Mouse (Mus musculus) kidney, postnatal 25 days (tissue): ENCODE measurements around the gene Cyp8b1.
A peak's percentile ranks its signal among the peaks of the same experiment; 100 is the strongest.

Source experiments
- DNase-seq, 2 experiments: peaks; one replicate each; pipeline ENCODE4 v3.0.0; 2021; ENCODE audit warnings: mixed read lengths in 2 of 2

The Cyp8b1 gene

DNA sequence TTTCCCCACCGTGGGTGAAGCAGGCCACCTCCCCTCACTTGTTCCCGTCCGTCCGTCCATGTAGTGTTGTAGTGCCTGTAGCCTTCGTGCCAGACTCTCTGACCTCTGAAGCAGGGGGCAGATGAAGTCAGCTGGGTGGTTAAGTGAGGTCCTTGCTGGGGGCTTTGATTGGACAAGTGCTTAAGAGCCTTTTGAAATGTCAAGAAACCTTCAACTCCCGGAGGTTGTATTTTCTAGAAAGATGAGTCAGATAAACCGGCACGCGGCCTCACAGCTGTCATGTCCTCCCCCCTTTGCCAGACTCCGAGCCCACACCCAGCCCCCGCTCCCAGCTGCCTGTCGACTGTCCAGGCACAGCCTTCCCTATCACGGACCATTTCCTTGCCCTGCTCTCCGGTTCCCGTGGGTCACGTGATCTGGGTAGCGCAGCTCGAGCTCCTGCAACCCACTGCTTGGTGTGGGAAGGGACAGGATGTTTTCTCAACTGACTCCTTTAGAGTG lies 25.6 kb downstream of the Cyp8b1 start:
- peak; percentile 64 to 84 for DNase-seq

GRCm38 (mm10) chr9:121889927-121890440 lies 26.1 kb downstream of the Cyp8b1 start:
- no peak for DNase-seq

GRCm38 (mm10) chr9:121882015-121882457 lies 34.1 kb downstream of the Cyp8b1 start:
- DNase-seq = peak in 1 of 2 experiments; percentile 52

GRCm38 (mm10) chr9:121881301-121881700 lies 34.8 kb downstream of the Cyp8b1 start:
- DNase-seq = no peak

GRCm38 (mm10) chr9:121880840-121881239 lies 35.3 kb downstream of the Cyp8b1 start:
- DNase-seq = peak; percentile 81 to 88

DNA sequence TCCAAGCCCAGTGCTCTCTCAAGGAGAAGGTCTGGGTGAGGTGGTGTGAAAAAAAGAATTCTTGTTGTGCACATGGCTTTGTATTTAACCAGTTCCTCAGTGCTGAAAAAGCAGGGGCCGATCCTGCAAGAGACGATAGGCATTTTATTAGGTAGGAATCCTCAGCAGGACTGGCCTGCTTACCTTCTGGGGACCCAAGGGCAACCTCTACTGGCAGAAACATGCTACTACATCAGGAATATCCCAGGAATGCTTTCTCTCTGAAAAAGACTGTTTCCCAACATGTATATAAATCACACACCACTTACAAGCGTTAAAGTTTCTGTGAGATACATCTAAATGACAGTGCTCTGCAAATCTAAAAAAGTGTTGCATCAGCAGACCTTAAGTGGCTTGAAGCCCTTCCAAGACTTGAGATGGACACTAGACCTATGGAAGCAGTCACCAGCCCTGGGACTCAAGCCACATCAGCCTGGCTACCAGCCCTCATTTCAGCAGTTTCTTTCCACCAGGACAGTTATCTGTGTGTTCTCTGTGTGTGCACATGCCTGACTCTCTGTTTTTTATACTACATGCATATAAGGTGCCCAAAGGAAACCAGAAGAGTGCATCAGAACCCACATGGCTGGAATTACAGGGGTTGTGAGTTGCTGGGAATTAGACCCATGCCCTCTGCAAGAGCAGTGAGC lies 38.9 kb downstream of the Cyp8b1 start:
- peak; percentile 55 to 79 for DNase-seq

DNA sequence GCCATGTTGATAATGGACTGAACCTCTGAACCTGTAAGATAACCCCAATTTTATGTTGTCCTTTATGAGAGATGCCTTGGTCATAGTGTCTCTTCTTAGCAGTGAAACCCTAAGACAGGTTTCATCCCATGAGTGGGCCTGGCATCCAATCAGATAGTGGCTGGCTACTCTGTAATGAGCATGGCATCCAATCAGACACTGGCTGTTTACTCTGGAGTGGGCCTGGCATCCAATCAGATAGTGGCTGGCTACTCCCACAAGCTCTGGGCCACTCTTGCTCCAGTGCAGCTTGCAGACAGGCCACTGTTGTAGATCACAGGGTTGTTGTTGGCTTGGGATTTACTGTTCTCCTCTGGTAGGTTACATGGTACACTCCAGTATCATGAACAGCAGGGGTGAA lies 42.5 kb downstream of the Cyp8b1 start:
- no peak for DNase-seq

DNA sequence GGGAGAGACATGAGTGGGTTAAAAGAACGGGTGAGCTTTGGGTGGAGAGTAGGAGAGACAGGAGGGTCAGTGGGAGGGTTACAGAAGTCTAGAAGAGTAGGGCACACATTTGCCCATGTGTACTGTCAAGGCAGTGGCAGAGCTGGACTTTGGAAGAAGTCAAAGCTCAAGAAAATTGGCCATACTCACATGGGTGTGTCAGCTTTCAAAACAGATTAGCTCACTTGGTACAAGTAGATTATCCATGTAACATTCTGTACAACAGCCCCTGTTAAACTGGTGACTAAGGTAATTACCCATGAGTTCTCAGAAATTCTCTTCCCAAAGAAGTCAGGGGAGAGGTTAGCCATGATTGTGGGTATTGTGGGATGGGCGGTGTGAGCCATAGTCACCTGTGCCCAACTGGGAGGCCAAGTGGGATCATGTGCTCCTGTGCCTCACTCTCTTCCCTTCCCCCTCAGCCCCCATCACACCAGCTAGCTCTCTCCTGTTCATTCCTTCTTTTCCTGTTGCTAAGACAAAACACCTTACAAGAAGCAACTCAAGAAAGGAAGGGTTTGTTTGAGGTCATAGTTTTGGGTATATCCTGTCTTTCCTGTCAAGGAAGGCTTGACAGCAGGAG lies 43.9 kb downstream of the Cyp8b1 start:
- no peak for DNase-seq

DNA sequence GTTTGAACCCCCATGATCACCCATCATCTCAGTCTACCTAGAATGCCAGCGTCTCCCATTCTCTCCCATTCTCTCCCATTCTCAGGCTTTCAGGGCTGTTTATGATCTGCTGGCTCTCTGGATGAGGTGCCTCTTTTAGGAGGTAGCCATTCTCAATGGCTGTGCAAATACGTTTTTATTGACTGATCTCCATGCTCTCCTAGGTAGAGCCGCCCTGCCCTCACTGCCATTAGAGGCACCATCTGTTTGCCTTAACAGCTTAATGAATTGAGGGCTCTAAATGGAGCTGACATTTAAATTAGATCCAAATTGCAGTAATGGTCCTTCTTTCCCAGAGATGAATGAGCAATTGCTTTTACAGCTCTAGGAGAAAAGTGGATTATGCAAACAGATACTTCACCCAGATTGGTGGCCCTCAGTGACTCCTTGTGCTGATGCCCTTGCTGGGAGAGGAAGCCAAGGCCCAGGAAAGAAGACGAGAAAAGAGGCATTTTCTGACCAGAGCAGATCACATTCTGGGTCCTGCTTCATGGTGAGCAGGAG lies 46.1 kb downstream of the Cyp8b1 start:
- no peak for DNase-seq

DNA sequence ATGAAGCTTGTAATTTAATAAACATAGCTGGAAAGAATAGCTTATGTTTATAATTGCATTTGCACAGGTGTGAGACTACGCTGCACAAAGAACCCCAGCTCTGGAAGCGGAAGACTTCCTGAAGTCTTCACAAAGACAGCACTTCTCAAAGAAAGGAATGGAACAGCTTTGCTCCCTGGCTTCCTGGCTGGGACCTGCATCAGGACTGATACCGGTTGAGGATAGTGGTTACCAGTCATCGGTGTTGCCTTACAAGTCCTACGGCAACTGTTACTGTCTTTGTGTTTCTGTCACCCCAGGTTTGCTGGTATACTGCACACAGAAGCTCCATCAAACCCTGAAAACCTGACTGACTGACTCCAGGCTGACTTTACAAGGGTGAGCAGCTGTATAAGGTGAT lies 46.7 kb downstream of the Cyp8b1 start:
- DNase-seq = no peak

DNA sequence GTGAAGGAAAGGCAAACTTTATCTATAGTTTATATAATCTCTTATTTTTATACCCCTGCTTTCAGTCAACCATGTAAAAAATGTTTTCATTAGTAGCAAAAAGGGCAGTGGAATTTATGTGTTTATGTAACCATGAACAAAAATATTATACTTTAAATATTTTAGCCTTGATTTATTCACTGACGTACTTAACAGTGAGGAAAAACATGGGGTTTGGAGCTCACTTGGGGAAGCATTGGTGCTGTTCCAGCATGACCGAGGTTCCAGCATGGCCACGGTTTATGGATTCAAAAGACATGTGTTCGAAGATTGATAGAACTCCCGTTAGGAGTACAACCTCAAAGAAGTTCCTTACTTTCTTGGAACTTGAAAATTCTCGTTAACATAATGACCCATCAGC lies 47.9 kb downstream of the Cyp8b1 start:
- DNase-seq = no peak

GRCm38 (mm10) chr9:121867632-121868031 lies 48.5 kb downstream of the Cyp8b1 start:
- peak in 1 of 2 experiments; percentile 18 for DNase-seq

GRCm38 (mm10) chr9:121865425-121866008 lies 50.6 kb downstream of the Cyp8b1 start:
- DNase-seq = no peak

DNA sequence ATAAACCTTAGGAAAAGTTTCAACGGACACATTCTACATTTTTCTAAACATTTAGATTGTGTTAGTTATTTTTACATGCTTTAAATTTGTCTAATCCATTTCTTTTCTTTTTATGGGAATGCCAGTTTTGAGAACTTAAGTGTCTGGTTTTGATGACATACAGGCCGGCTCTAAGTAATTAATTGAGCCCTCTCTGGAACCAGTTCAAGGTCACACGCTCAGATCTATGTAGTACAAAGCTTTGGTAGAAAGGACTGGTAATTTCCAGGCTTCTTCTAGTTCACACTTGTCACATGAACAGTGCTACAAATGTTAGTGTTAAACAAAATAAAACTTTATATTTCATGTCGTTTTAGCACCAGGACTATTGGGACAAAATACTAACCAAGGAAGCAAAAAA lies 51.3 kb downstream of the Cyp8b1 start:
- DNase-seq = no peak
